Mouse (Mus musculus) intestine, postnatal 0 days (tissue): ENCODE data around the gene Psme2b. TPM values are rescaled to one million over a fixed set of nuclear protein-coding genes. Genes with fewer than 3 reads are reported as not detected.
"Not testable (repeated sequence)": the region's sequence is repeated elsewhere in the genome, so short reads cannot be mapped to it uniquely, and the experiment has no call there.

ENCODE experiments used
- ATAC-seq: fragments of 200-750 bp; cut with Nextera tagmentation; 2 replicates; pipeline ENCODE4 v1.8.0; 2017; ENCODE audit warnings: mild to moderate bottlenecking, moderate TSS enrichment, moderate library complexity
- H3K27ac ChIP-seq: fragments of 300-500 bp; sonication (generic); 2 replicates; pipeline ENCODE4 v1.5.1; 2014; ENCODE audit warnings: mild to moderate bottlenecking, low read depth, low read length, moderate library complexity
- H3K27me3 ChIP-seq: fragments of 300-500 bp; sonication (generic); replicated peaks from 2 replicates; pipeline ENCODE4 v1.6.1; 2014; ENCODE audit warnings: low read length, mixed read lengths; ENCODE audit not compliant: control insufficient read depth, insufficient read depth
- H3K36me3 ChIP-seq: fragments of 300-500 bp; sonication (generic); 2 replicates; pipeline ENCODE4 v1.6.1; 2014; ENCODE audit warnings: mild to moderate bottlenecking, moderate library complexity; ENCODE audit not compliant: control insufficient read depth, insufficient read depth
- H3K4me1 ChIP-seq: fragments of 300-500 bp; sonication (generic); replicated peaks from 2 replicates; pipeline ENCODE4 v1.6.1; 2014; ENCODE audit warnings: antibody characterized with exemption, low read length, mixed read lengths; ENCODE audit not compliant: control insufficient read depth, insufficient read depth
- H3K4me2 ChIP-seq: fragments of 300-500 bp; sonication (generic); replicated peaks from 2 replicates; pipeline ENCODE4 v1.6.1; 2014; ENCODE audit warnings: low read depth, mild to moderate bottlenecking, moderate library complexity
- H3K4me3 ChIP-seq: fragments of 300-500 bp; sonication (generic); 2 replicates; pipeline ENCODE4 v1.5.1; 2014; ENCODE audit warnings: low read depth, low read length
- H3K9ac ChIP-seq: fragments of 300-500 bp; sonication (generic); 2 replicates; pipeline ENCODE4 v1.6.1; 2014; ENCODE audit warnings: mild to moderate bottlenecking, low read depth, low read length
- H3K9me3 ChIP-seq: fragments of 300-500 bp; sonication (generic); 2 replicates; pipeline ENCODE4 v1.6.1; 2016; ENCODE audit warnings: mixed run types; ENCODE audit not compliant: control insufficient read depth
- WGBS: fragments of 180-500 bp; shearing (Covaris S2); extraction: QIAGEN DNeasy Blood & Tissue Kit; methylation state at CpG from one replicate; pipeline ENCODE4 v1.1.7; 2014; 5-methylcytosine and 5-hydroxymethylcytosine counted together
- polyA plus RNA-seq: library from polyadenylated mRNA; unstranded; fragments of >200 nt; fragmentation: Nextera tagmentation; extraction: Ambion mirVana; gene quantifications from 2 replicates; pipeline ENCODE4 v1.2.1, GENCODE M21; 2015

Gene Psme2b
- polyA plus RNA-seq, 1 experiment from 2014 or later: 9.5 TPM

- no CpG with 5 or more reads among the region's 1 CpGs for WGBS
- not testable (repeated sequence) for H3K4me1 ChIP-seq, H3K4me2 ChIP-seq, ATAC-seq, H3K4me3 ChIP-seq, H3K27ac ChIP-seq, H3K27me3 ChIP-seq, H3K36me3 ChIP-seq, H3K9ac ChIP-seq, H3K9me3 ChIP-seq
Measured at GRCm38 (mm10) chr11:48978240-48978939, 32.4 kb upstream of the Psme2b start, which contains the start of gene Olfr56. Olfr56 (plus strand) TSS chr11:48978889.

DNA sequence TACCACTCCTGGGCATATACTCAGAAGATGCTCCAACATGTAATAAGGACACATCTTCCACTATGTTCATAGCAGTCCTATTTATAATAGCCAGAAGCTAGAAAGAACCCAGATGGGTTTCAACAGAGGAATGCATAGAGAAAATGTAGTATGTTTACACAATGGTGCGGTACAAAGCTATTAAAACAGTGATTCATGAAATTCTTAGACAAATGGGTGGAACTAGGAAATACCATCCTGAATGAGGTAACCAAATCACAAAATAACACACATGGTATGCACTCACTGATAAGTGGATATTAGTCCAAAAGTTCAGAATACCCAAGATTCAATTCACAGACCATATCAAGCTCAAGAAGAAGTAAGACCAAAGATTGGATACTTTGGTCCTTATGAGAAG lies 28.7 kb upstream of the Psme2b start:
- H3K9me3 ChIP-seq, ATAC-seq, H3K36me3 ChIP-seq, H3K27ac ChIP-seq, H3K4me3 ChIP-seq, H3K4me1 ChIP-seq, H3K27me3 ChIP-seq, H3K4me2 ChIP-seq, H3K9ac ChIP-seq: not testable (repeated sequence)
- no CpG with 5 or more reads among the region's 1 CpGs for WGBS

DNA sequence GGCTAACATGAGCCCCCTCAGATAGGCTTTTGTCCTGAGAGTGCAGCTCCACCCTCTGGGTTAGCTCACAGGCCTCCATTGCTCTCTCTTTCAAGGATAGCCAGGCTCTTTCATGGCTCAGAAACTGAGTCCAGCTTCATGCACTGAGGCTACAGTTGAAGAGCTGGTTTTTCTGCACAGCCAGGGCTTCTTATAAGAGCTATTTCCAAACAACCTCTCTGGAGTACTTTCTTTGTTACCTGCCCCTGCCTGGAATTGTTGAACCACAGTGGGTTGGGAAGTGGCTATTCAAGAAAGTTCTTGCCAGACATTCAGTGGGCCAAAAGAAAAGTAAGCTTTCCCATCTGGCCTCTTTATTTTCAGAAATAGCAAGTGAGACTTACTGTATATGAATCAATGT lies 6.7 kb downstream of the Psme2b start:
- ATAC-seq, H3K27ac ChIP-seq, H3K27me3 ChIP-seq, H3K4me2 ChIP-seq, H3K9ac ChIP-seq, H3K9me3 ChIP-seq, H3K36me3 ChIP-seq, H3K4me1 ChIP-seq, H3K4me3 ChIP-seq: not testable (repeated sequence)

GRCm38 (mm10) chr11:48935291-48935690 lies 10.7 kb downstream of the Psme2b start:
- H3K4me1 ChIP-seq, H3K27ac ChIP-seq, ATAC-seq, H3K4me3 ChIP-seq, H3K9me3 ChIP-seq, H3K27me3 ChIP-seq, H3K9ac ChIP-seq, H3K36me3 ChIP-seq, H3K4me2 ChIP-seq: not testable (repeated sequence)
- no CpG with 5 or more reads among the region's 3 CpGs for WGBS

GRCm38 (mm10) chr11:48933923-48934322 lies 12.1 kb downstream of the Psme2b start:
- not testable (repeated sequence) for H3K4me3 ChIP-seq, H3K4me2 ChIP-seq, H3K9me3 ChIP-seq, H3K36me3 ChIP-seq, ATAC-seq, H3K27me3 ChIP-seq, H3K27ac ChIP-seq, H3K9ac ChIP-seq, H3K4me1 ChIP-seq
- WGBS: 27% methylated on average over 1 of the region's 1 CpGs

GRCm38 (mm10) chr11:48933422-48933821 lies 12.6 kb downstream of the Psme2b start:
- not testable (repeated sequence) for H3K27ac ChIP-seq, H3K27me3 ChIP-seq, ATAC-seq, H3K9me3 ChIP-seq, H3K4me1 ChIP-seq, H3K9ac ChIP-seq, H3K4me2 ChIP-seq, H3K36me3 ChIP-seq, H3K4me3 ChIP-seq
- WGBS: 47% methylated on average over 1 of the region's 1 CpGs

DNA sequence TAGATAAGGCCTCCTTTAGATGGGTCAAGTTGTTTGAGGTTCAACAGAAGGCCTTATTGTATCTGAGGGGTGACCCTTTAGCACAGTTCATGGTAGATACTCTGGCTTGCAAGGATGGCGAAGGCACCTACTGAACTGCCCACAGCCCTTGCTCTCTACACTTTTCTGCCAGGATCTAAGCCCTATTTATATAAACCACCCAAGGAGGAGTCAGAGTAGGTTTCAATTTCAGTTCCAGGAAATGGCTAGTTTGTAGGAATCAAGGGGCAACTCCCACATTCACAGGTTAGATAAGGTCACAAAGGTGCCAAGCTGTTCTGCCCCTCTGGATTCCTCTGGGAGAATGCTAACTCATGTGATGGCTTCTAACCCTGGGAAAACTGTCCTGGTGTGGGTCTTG lies 17.9 kb downstream of the Psme2b start:
- WGBS: 94% methylated on average over 1 of the region's 1 CpGs
- H3K27me3 ChIP-seq, H3K4me1 ChIP-seq, H3K4me2 ChIP-seq, H3K9ac ChIP-seq, H3K27ac ChIP-seq, H3K4me3 ChIP-seq, H3K9me3 ChIP-seq, H3K36me3 ChIP-seq: not testable (repeated sequence)
- 0 out of 2 replicates have a peak, but pooled peaks have one; percentile 16 for ATAC-seq

- not testable (repeated sequence) for H3K4me2 ChIP-seq, H3K9me3 ChIP-seq, H3K27ac ChIP-seq, H3K36me3 ChIP-seq, H3K4me1 ChIP-seq, H3K9ac ChIP-seq, H3K4me3 ChIP-seq, ATAC-seq, H3K27me3 ChIP-seq
Measured at GRCm38 (mm10) chr11:48926437-48926836, 19.6 kb downstream of the Psme2b start.

GRCm38 (mm10) chr11:48923818-48924217 lies 22.2 kb downstream of the Psme2b start:
- not testable (repeated sequence) for H3K36me3 ChIP-seq, ATAC-seq, H3K4me3 ChIP-seq, H3K9ac ChIP-seq, H3K4me1 ChIP-seq, H3K27me3 ChIP-seq, H3K27ac ChIP-seq, H3K9me3 ChIP-seq, H3K4me2 ChIP-seq
- WGBS: 83% methylated on average over 5 of the region's 5 CpGs
